Mouse (Mus musculus) testis, postnatal 10 days (tissue): ENCODE measurements around the gene Cdc14a.

Experiments used
- DNase-seq: peaks from one replicate; pipeline ENCODE4 v3.0.0; 2021; ENCODE audit warnings: low spot score

The Cdc14a gene

DNA sequence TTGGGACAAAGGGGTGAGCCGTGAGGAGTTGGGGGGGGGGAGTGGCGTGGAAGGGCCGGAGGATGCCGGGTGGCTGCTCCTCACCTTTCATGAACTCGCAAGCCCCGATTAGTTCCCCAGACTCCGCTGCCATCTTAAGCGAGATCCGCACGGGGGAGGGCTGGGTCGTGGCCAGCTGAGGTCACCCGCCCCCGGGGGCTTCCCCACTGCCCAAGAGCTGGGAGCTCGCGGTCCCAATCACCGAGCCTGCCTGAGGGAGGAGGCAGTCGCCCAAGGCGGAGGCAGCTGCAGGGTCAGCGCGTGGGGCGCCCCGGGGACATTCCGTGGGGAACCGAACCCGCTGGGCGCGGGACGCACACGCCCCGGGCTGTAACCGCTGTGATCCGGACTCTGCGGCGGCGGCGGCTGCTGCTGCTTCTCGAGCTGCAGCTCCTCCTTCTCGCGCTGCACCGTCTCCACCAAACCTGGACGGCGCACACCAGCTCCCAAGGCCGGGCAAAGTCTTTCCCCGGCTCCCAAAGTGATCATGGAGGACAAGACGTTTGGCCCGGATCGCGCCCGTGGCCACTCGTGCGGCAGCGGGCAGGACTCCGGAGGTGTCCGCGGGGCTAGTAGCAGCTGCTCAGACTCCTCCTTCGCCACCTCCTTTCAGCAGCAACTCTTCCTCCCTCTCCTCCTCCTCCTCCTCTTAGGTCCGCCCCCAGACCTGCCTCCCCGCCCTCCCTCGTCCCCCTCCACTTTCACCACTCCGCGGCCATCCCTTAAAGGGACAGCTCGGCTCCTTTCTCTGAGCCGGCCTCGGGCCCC is at the start of gene Cdc14a:
Gene Cdc14a (minus strand): TSS at position 680 of the 807 bp plus-strand sequence.
- DNase-seq, result peak; percentile 78

- no peak for DNase-seq
Measured at GRCm38 (mm10) chr3:116465709-116466108, 41.9 kb upstream of the Cdc14a start.

GRCm38 (mm10) chr3:116464318-116464717 is 40.5 kb upstream of the Cdc14a start:
- DNase-seq, result no peak

- no peak for DNase-seq
Measured at GRCm38 (mm10) chr3:116461053-116461452, 37.2 kb upstream of the Cdc14a start.

- no peak for DNase-seq
Measured at GRCm38 (mm10) chr3:116454529-116454928, 30.7 kb upstream of the Cdc14a start.

GRCm38 (mm10) chr3:116450741-116451140 is 26.9 kb upstream of the Cdc14a start:
- DNase-seq, result no peak

GRCm38 (mm10) chr3:116444327-116444726 is 20.5 kb upstream of the Cdc14a start:
- no peak for DNase-seq

GRCm38 (mm10) chr3:116442788-116443187 is 19.0 kb upstream of the Cdc14a start:
- DNase-seq, result no peak

- no peak for DNase-seq
Measured at GRCm38 (mm10) chr3:116441518-116442205, 17.8 kb upstream of the Cdc14a start.

DNA sequence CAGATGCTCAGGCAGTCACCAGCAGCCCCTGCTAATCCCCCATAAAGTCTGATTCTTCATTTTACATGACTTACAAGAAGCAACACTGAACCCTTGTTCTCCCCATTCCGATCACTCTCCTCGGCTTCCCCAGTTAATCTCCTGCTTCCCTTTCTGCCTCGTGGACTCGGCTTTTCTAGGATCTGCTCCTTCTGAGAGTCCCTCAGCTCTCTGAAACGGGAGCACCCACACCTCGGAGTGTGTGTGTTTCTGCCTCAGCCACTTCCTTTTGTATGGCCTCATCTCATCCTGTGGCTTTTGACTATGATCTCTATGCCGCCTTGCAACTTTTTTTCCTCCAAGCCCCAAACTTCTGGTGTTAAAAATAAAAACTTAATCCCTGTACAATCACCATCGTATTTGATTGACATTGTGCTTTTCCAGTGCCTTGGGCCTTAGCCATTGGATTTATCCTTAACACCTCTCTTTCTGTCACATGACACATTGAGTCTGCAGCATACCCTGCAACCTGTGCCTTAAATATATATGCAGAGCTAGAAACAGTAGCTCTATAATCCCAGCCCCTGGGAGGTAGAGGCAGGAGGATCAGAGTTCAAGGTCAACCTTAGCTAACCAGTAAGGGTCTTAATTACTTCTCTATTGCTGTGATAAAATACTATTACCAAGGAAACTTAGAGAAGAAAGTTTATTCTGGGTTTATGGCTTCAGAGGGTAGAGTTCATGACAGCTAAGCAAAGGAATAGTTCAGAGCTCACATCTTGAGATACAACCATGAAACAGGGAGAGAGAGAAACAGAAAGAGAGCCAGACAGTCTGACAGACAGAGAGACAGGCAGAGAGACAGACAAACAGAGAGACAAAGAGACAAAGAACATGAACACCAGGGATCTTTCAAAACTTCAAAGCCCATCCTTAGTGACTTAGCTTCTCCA is 16.5 kb upstream of the Cdc14a start:
- no peak for DNase-seq

- no peak for DNase-seq
Measured at GRCm38 (mm10) chr3:116436811-116437601, 13.2 kb upstream of the Cdc14a start.

GRCm38 (mm10) chr3:116436113-116436512 is 12.3 kb upstream of the Cdc14a start:
- DNase-seq, result no peak

GRCm38 (mm10) chr3:116434757-116435156 is 10.9 kb upstream of the Cdc14a start:
- no peak for DNase-seq

DNA sequence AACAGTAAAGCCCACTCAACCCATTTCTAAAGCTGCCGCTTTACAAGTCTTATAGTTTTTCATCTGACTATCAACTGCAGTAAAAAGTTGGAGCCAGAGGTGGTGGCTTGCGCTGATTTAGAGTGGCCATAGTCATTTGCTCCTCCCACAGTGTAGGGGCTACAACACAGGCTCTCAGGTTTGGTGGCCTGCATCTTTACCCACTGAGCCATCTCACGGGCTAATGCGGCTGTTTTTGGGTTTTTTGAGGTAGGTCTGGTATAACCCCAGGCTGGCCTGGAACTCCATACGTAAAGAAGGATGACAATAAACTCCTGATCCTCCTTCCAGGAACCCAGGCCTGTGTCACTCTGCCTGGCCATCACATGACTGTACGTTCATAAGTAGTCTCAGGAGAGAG is 2.1 kb upstream of the Cdc14a start:
- DNase-seq, result no peak

GRCm38 (mm10) chr3:116424973-116425284 is 1.1 kb upstream of the Cdc14a start:
- DNase-seq, result peak; percentile 82

DNA sequence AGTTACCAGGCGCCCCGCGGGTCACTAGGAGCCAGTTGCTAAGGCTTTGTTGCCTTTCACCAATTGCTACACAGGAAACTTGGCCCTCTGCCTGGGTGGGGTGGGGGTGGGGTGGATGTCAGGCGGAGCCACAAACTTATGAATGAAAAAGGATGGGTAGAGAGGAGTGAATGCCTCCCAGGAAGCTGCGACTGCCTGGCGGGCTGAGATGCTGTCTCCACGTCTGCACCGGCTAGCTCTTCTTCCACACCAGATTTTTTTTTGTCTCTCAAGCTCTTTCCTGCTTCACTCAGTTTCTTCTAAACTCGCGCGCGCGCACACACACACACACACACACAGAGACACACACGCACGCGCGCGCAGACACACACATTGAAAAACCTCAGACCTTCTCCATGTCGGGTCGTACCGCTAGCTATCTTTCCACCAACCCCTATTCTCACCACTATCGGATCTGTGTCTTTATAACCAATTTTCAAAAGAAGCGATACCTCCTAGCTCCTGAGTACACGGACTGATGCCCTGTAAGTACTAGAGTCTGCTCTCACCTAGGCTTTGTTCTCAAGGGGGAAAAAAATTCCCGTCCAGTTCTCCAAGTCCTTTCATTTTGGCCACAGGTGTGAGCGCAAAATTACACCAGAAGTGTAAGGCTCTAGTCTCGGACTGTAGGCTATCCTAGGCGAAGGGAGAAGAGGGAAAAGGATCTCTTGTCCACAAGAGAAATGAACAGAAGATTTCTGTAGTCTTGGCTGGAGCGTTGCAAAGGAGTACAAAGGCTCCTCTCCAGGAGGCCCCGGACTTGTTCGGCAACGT is 534 bp upstream of the Cdc14a start:
- peak; percentile 49 for DNase-seq

- peak; percentile 73 for DNase-seq
Measured at GRCm38 (mm10) chr3:116422795-116423352, 958 bp downstream of the Cdc14a start.

- DNase-seq, result no peak
Measured at GRCm38 (mm10) chr3:116422074-116422473, 1.8 kb downstream of the Cdc14a start.

GRCm38 (mm10) chr3:116421121-116421520 is 2.7 kb downstream of the Cdc14a start:
- no peak for DNase-seq

- DNase-seq, result no peak
Measured at GRCm38 (mm10) chr3:116419791-116420190, 4.0 kb downstream of the Cdc14a start.
